Mouse (Mus musculus) myocyte (in vitro differentiated cells): ENCODE measurements at regions not wholly inside any gene's neighbourhood (a gene's known extent, or its start where the extent isn't known, plus 50 kb on each side); places are given as distances from the start of the nearest gene placed in this dataset.

Experiments
- CEBPB ChIP-seq: IDR thresholded peaks from 2 replicates; pipeline ENCODE4 v1.6.1; 2011; ENCODE audit warnings: mild to moderate bottlenecking, moderate library complexity; ENCODE audit not compliant: poor library complexity, insufficient read depth, severe bottlenecking
- MAX ChIP-seq: IDR thresholded peaks from one replicate; pipeline ENCODE4 v1.6.1; 2011; ENCODE audit warnings: low read depth, mild to moderate bottlenecking, control low read depth
- POLR2A ChIP-seq: IDR thresholded peaks from one replicate; pipeline ENCODE4 v1.6.1; 2011; ENCODE audit warnings: low read depth, mild to moderate bottlenecking, control low read depth, moderate library complexity; ENCODE audit not compliant: insufficient read length
- POLR2AphosphoS2 ChIP-seq: IDR thresholded peaks from one replicate; pipeline ENCODE4 v1.6.1; 2011; ENCODE audit warnings: low read depth, control low read depth; ENCODE audit not compliant: insufficient read length
- TCF12 ChIP-seq: IDR thresholded peaks from one replicate; pipeline ENCODE4 v1.6.1; 2011; ENCODE audit warnings: mild to moderate bottlenecking, control low read depth; ENCODE audit not compliant: poor library complexity, insufficient read depth, severe bottlenecking
- USF1 ChIP-seq: IDR thresholded peaks from one replicate; pipeline ENCODE4 v1.6.1; 2011; ENCODE audit warnings: low read depth, mild to moderate bottlenecking, control low read depth, moderate library complexity

GRCm38 (mm10) chrX:11945280-11945679 is 214.9 kb downstream of the Bcor start:
- no peak for TF ChIP-seq POLR2A
- TF ChIP-seq CEBPB: no peak
- no peak for TF ChIP-seq TCF12
- no peak for TF ChIP-seq USF1
- TF ChIP-seq MAX: no peak
- TF ChIP-seq POLR2AphosphoS2: no peak
